Mouse (Mus musculus) stomach, embryonic 15.5 days (tissue): ENCODE measurements around the gene Sbk3. TPM values are rescaled to one million over a fixed set of nuclear protein-coding genes. Genes with fewer than 3 reads are reported as not detected.

Source experiments
- ATAC-seq: fragments of 200-750 bp; cut with Nextera tagmentation; 2 replicates; pipeline ENCODE4 v1.8.0; 2017; ENCODE audit warnings: low read depth, moderate number of reproducible peaks, moderate TSS enrichment; ENCODE audit not compliant: insufficient read depth, low FRiP score
- H3K27ac ChIP-seq: fragments of 300-500 bp; sonication (generic); 2 replicates; pipeline ENCODE4 v1.5.1; 2015; ENCODE audit warnings: mild to moderate bottlenecking, inconsistent platforms
- H3K27me3 ChIP-seq: fragments of 300-500 bp; sonication (generic); replicated peaks from 2 replicates; pipeline ENCODE4 v1.6.1; 2015; ENCODE audit warnings: inconsistent platforms
- H3K36me3 ChIP-seq: fragments of 300-500 bp; sonication (generic); 2 replicates; pipeline ENCODE4 v1.6.1; 2015; ENCODE audit warnings: inconsistent platforms
- H3K4me1 ChIP-seq: fragments of 300-500 bp; sonication (generic); 2 replicates; pipeline ENCODE4 v1.6.1; 2015; ENCODE audit warnings: inconsistent platforms
- H3K4me2 ChIP-seq: fragments of 300-500 bp; sonication (generic); 2 replicates; pipeline ENCODE4 v1.6.1; 2015; ENCODE audit warnings: mild to moderate bottlenecking, inconsistent platforms
- H3K4me3 ChIP-seq: fragments of 300-500 bp; sonication (generic); replicated peaks from 2 replicates; pipeline ENCODE4 v1.5.1; 2015; ENCODE audit warnings: inconsistent platforms
- H3K9ac ChIP-seq: fragments of 300-500 bp; sonication (generic); 2 replicates; pipeline ENCODE4 v1.6.1; 2015; ENCODE audit warnings: inconsistent platforms
- H3K9me3 ChIP-seq: fragments of 300-500 bp; sonication (generic); 2 replicates; pipeline ENCODE4 v1.6.1; 2016; ENCODE audit warnings: inconsistent platforms
- WGBS: fragments of 180-500 bp; shearing (Covaris S2); methylation state at CpG from one replicate; pipeline ENCODE4 v1.1.7; 2015; 5-methylcytosine and 5-hydroxymethylcytosine counted together
- polyA plus RNA-seq: library from polyadenylated mRNA; unstranded; fragments of >200 nt; fragmentation: Nextera tagmentation; extraction: Ambion mirVana; gene quantifications from 2 replicates; pipeline ENCODE4 v1.2.1, GENCODE M21; 2015

Sbk3 gene
- polyA plus RNA-seq, 1 experiment from 2014 or later, result not detected

GRCm38 (mm10) chr7:4943223-4943815 is 27.6 kb downstream of the Sbk3 start:
- Histone ChIP-seq H3K4me1 (0 out of 2 replicates have a peak, but pooled peaks cover 5% of the 10 kb centered on the region), H3K4me2 (peak overlapping the region; percentile 62), H3K9ac (no peak overlapping the region), H3K27ac (no peak overlapping the region), H3K36me3 (no peaks in the 10 kb centered on the region), H3K4me3 (peak overlapping the region; percentile 33), H3K27me3 (no peaks in the 10 kb centered on the region), H3K9me3 (no peaks in the 10 kb centered on the region)
- peak; percentile 82 for ATAC-seq
- 16% methylated on average over 15 of the region's 15 CpGs for WGBS

GRCm38 (mm10) chr7:4942673-4943072 is 28.3 kb downstream of the Sbk3 start:
- ATAC-seq, result no peak
- Histone ChIP-seq H3K27me3 (no peaks in the 10 kb centered on the region), H3K4me3 (no peak overlapping the region), H3K4me2 (no peak overlapping the region), H3K9me3 (no peaks in the 10 kb centered on the region), H3K36me3 (no peaks in the 10 kb centered on the region), H3K9ac (no peak overlapping the region), H3K27ac (no peak overlapping the region), H3K4me1 (0 out of 2 replicates have a peak, but pooled peaks cover 3% of the 10 kb centered on the region)
- WGBS, result 47% methylated on average over 5 of the region's 5 CpGs

GRCm38 (mm10) chr7:4940068-4940479 is 30.9 kb downstream of the Sbk3 start:
- Histone ChIP-seq H3K9me3 (no peaks in the 10 kb centered on the region), H3K4me3 (no peak overlapping the region), H3K4me2 (no peak overlapping the region), H3K9ac (no peak overlapping the region), H3K27ac (no peak overlapping the region), H3K27me3 (no peaks in the 10 kb centered on the region), H3K4me1 (0 out of 2 replicates have a peak, but pooled peaks cover 2% of the 10 kb centered on the region), H3K36me3 (no peaks in the 10 kb centered on the region)
- WGBS, result 20% methylated on average over 9 of the region's 9 CpGs
- ATAC-seq, result peak; percentile 51

- 20% methylated on average over 2 of the region's 2 CpGs for WGBS
- H3K36me3 ChIP-seq, result no peaks in the 10 kb centered on the region
- no peak overlapping the region for H3K4me3 ChIP-seq
- 0 out of 2 replicates have a peak, but pooled peaks cover 2% of the 10 kb centered on the region for H3K4me1 ChIP-seq
- no peaks in the 10 kb centered on the region for H3K9me3 ChIP-seq
- H3K27ac ChIP-seq, result no peak overlapping the region
- no peak overlapping the region for H3K4me2 ChIP-seq
- H3K9ac ChIP-seq, result no peak overlapping the region
- H3K27me3 ChIP-seq, result no peaks in the 10 kb centered on the region
- ATAC-seq, result no peak
Measured at GRCm38 (mm10) chr7:4938456-4938855, 32.5 kb downstream of the Sbk3 start.

- no peaks in the 10 kb centered on the region for H3K36me3 ChIP-seq
- H3K4me2 ChIP-seq, result no peak overlapping the region
- no peak overlapping the region for H3K9ac ChIP-seq
- no peaks in the 10 kb centered on the region for H3K27me3 ChIP-seq
- no peak overlapping the region for H3K27ac ChIP-seq
- ATAC-seq, result no peak
- 76% methylated on average over 10 of the region's 11 CpGs for WGBS
- H3K9me3 ChIP-seq, result no peaks in the 10 kb centered on the region
- no peaks in the 10 kb centered on the region for H3K4me1 ChIP-seq
- no peak overlapping the region for H3K4me3 ChIP-seq
Measured at GRCm38 (mm10) chr7:4937392-4937791, 33.6 kb downstream of the Sbk3 start.

- no peak overlapping the region for H3K27ac ChIP-seq
- ATAC-seq, result no peak
- 73% methylated on average over 10 of the region's 10 CpGs for WGBS
Measured at GRCm38 (mm10) chr7:4936832-4937231, 34.1 kb downstream of the Sbk3 start.

GRCm38 (mm10) chr7:4934160-4934914 is 36.6 kb downstream of the Sbk3 start:
- Histone ChIP-seq H3K27me3 (no peaks in the 10 kb centered on the region), H3K4me2 (no peak overlapping the region), H3K4me3 (no peak overlapping the region), H3K4me1 (no peaks in the 10 kb centered on the region), H3K9me3 (no peaks in the 10 kb centered on the region), H3K36me3 (no peaks in the 10 kb centered on the region), H3K27ac (no peak overlapping the region), H3K9ac (no peak overlapping the region)
- no peak for ATAC-seq
- 74% methylated on average over 4 of the region's 4 CpGs for WGBS

More at GRCm38 (mm10) chr7:4936832-4937231, 34.1 kb downstream of the Sbk3 start:
- H3K4me2 ChIP-seq, result no peak overlapping the region
- H3K4me3 ChIP-seq, result no peak overlapping the region
- H3K4me1 ChIP-seq, result no peaks in the 10 kb centered on the region
- H3K9ac ChIP-seq, result no peak overlapping the region
- no peaks in the 10 kb centered on the region for H3K27me3 ChIP-seq
- H3K9me3 ChIP-seq, result no peaks in the 10 kb centered on the region
- no peaks in the 10 kb centered on the region for H3K36me3 ChIP-seq

- Histone ChIP-seq H3K27me3 (no peaks in the 10 kb centered on the region), H3K4me2 (no peak overlapping the region), H3K9ac (no peak overlapping the region), H3K36me3 (no peaks in the 10 kb centered on the region), H3K4me1 (no peaks in the 10 kb centered on the region), H3K4me3 (no peak overlapping the region), H3K9me3 (no peaks in the 10 kb centered on the region), H3K27ac (no peak overlapping the region)
- ATAC-seq, result no peak
- WGBS, result 77% methylated on average over 12 of the region's 12 CpGs
Measured at GRCm38 (mm10) chr7:4933103-4933502, 37.9 kb downstream of the Sbk3 start.

GRCm38 (mm10) chr7:4928323-4928722 is 42.6 kb downstream of the Sbk3 start:
- Histone ChIP-seq H3K36me3 (no peaks in the 10 kb centered on the region), H3K4me1 (peaks cover 35% of the 10 kb centered on the region), H3K9ac (no peak overlapping the region), H3K4me3 (no peak overlapping the region), H3K27ac (no peak overlapping the region), H3K9me3 (no peaks in the 10 kb centered on the region), H3K4me2 (peak overlapping the region; percentile 28), H3K27me3 (no peaks in the 10 kb centered on the region)
- 64% methylated on average over 17 of the region's 17 CpGs for WGBS
- ATAC-seq, result no peak

GRCm38 (mm10) chr7:4927711-4928110 is 43.3 kb downstream of the Sbk3 start:
- Histone ChIP-seq H3K27ac (no peak overlapping the region), H3K36me3 (no peaks in the 10 kb centered on the region), H3K9me3 (no peaks in the 10 kb centered on the region), H3K9ac (no peak overlapping the region), H3K4me3 (no peak overlapping the region), H3K27me3 (no peaks in the 10 kb centered on the region), H3K4me2 (peak overlapping the region; percentile 28), H3K4me1 (peaks cover 41% of the 10 kb centered on the region)
- no peak for ATAC-seq
- WGBS, result 43% methylated on average over 8 of the region's 8 CpGs

GRCm38 (mm10) chr7:4926849-4927248 is 44.1 kb downstream of the Sbk3 start:
- no peak overlapping the region for H3K4me2 ChIP-seq
- H3K27me3 ChIP-seq, result no peaks in the 10 kb centered on the region
- H3K36me3 ChIP-seq, result no peaks in the 10 kb centered on the region
- no peak overlapping the region for H3K4me3 ChIP-seq
- no peak overlapping the region for H3K27ac ChIP-seq
- 71% methylated on average over 16 of the region's 16 CpGs for WGBS
- no peak overlapping the region for H3K9ac ChIP-seq
- ATAC-seq, result no peak
- H3K9me3 ChIP-seq, result no peaks in the 10 kb centered on the region
- peaks cover 47% of the 10 kb centered on the region for H3K4me1 ChIP-seq
